Mouse (Mus musculus) stomach, postnatal 0 days (tissue): ENCODE measurements around the gene Guf1.

Experiments
- CTCF ChIP-seq: IDR thresholded peaks from 2 replicates; pipeline ENCODE4 v1.5.1; 2016; ENCODE audit warnings: antibody characterized with exemption, low read depth, mild to moderate bottlenecking, moderate library complexity
- EP300 ChIP-seq: optimal IDR thresholded peaks from 2 replicates; pipeline ENCODE3; 2016; ENCODE audit warnings: antibody characterized with exemption

- no peak for TF ChIP-seq CTCF
- TF ChIP-seq EP300: no peak
Observed at GRCm38 (mm10) chr5:69620899-69621298, 64.2 kb downstream of the Guf1 start.
